ENCODE assay signal across 13 mouse cellular contexts in genomic region chr4:64632189-64632588, GRCm38 (mm10).
"Had no signal": no experiment of that assay in that cellular context is flagged by ENCODE, and none has a peak within 500 bp of the region (broad histone marks: within the 10 kb centered on the region; RNA-seq: fewer than 3 reads in every experiment).

No protein-coding gene starts in this region.

- H3K4me1 ChIP-seq: kidney, embryonic 15.5 days; lung, embryonic 15.5 days; megakaryocyte, embryonic 14.5 days; midbrain, embryonic 15.5 days; neural tube, embryonic 12.5 days had no signal

- ATAC-seq: midbrain, embryonic 15.5 days had no signal

- H3K27me3 ChIP-seq: kidney, embryonic 15.5 days; lung, embryonic 15.5 days; megakaryocyte, embryonic 14.5 days; midbrain, embryonic 15.5 days; neural tube, embryonic 12.5 days had no signal

- H3K4me3 ChIP-seq: kidney, embryonic 15.5 days; lung, embryonic 15.5 days; megakaryocyte, embryonic 14.5 days; midbrain, embryonic 15.5 days; neural tube, embryonic 12.5 days had no signal

- DNase-seq: kidney, postnatal 14 days; left cerebral cortex, postnatal 4 days; lung, postnatal 14 days; right cerebral cortex, postnatal 14 days; thymus, postnatal 36 days had no signal

- H3K9ac ChIP-seq: kidney, embryonic 15.5 days; lung, embryonic 15.5 days; midbrain, embryonic 15.5 days; neural tube, embryonic 12.5 days had no signal

- H3K9me3 ChIP-seq: kidney, embryonic 15.5 days; lung, embryonic 15.5 days; megakaryocyte, embryonic 14.5 days; midbrain, embryonic 15.5 days; neural tube, embryonic 12.5 days had no signal

- H3K27ac ChIP-seq: kidney, embryonic 15.5 days; lung, embryonic 15.5 days; macrophage; midbrain, embryonic 15.5 days; neural tube, embryonic 12.5 days had no signal

- H3K36me3 ChIP-seq: kidney, embryonic 15.5 days; lung, embryonic 15.5 days; midbrain, embryonic 15.5 days; neural tube, embryonic 12.5 days had no signal

- H3K4me2 ChIP-seq: kidney, embryonic 15.5 days; liver, embryonic 11.5 days; lung, embryonic 15.5 days; midbrain, embryonic 11.5 days; midbrain, embryonic 15.5 days; neural tube, embryonic 12.5 days had no signal
